Mouse (Mus musculus) hindbrain, embryonic 10.5 days (tissue): ENCODE measurements at regions not wholly inside any gene's neighbourhood (a gene's known extent, or its start where the extent isn't known, plus 50 kb on each side); places are given as distances from the start of the nearest gene placed in this dataset.

Experiments used
- DNase-seq: peaks from one replicate; pipeline ENCODE4 v3.0.0-alpha.2; 2017; ENCODE audit warnings: low spot score
- H3K27ac ChIP-seq: fragments of 300-500 bp; sonication (generic); 2 replicates; pipeline ENCODE4 v1.5.1; 2016; ENCODE audit warnings: mild to moderate bottlenecking, moderate library complexity
- H3K27me3 ChIP-seq: fragments of 300-500 bp; sonication (generic); 2 replicates; pipeline ENCODE4 v1.6.1; 2016; ENCODE audit warnings: mild to moderate bottlenecking; ENCODE audit not compliant: poor library complexity, insufficient read depth, severe bottlenecking
- H3K36me3 ChIP-seq: fragments of 300-500 bp; sonication (generic); 2 replicates; pipeline ENCODE4 v1.6.1; 2016; ENCODE audit warnings: mild to moderate bottlenecking, moderate library complexity
- H3K4me1 ChIP-seq: fragments of 300-500 bp; sonication (generic); replicated peaks from 2 replicates; pipeline ENCODE4 v1.6.1; 2016; ENCODE audit warnings: mild to moderate bottlenecking
- H3K4me3 ChIP-seq: fragments of 300-500 bp; sonication (generic); 2 replicates; pipeline ENCODE4 v1.5.1; 2016; ENCODE audit warnings: mild to moderate bottlenecking, moderate library complexity
- H3K9me3 ChIP-seq: fragments of 300-500 bp; sonication (generic); 2 replicates; pipeline ENCODE4 v1.6.1; 2016; ENCODE audit warnings: mild to moderate bottlenecking, moderate library complexity
- WGBS: fragments of 180-500 bp; shearing (Covaris S2); methylation state at CpG from one replicate; pipeline ENCODE4 v1.1.7; 2016; 5-methylcytosine and 5-hydroxymethylcytosine counted together

DNA sequence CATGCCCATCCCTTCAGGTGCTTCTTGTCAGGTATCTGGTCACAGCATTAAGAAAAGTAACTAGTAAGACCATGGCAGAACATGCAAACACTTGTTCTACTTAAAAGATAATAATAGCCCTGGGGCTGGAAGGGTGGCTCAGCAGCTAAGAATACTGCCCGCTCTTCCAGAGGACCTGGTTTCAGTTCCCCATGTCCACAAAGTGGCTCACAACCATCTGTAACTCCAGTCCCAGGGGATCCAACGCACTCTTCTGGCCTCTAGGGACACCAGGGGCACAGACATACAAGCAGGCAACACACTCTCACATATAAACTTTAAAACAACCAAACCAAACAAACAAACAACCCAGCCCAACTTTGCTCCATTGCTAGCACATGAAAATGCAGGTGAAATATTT, 55.2 kb upstream of the Ppp2r5a start:
- H3K4me3 ChIP-seq, result no peak overlapping the region
- no peaks in the 10 kb centered on the region for H3K36me3 ChIP-seq
- H3K27me3 ChIP-seq, result no peaks in the 10 kb centered on the region
- H3K9me3 ChIP-seq, result no peaks in the 10 kb centered on the region
- no peak for DNase-seq
- WGBS, result 81% methylated on average over 2 of the region's 2 CpGs
- H3K4me1 ChIP-seq, result peaks cover 19% of the 10 kb centered on the region
- no peak overlapping the region for H3K27ac ChIP-seq

DNA sequence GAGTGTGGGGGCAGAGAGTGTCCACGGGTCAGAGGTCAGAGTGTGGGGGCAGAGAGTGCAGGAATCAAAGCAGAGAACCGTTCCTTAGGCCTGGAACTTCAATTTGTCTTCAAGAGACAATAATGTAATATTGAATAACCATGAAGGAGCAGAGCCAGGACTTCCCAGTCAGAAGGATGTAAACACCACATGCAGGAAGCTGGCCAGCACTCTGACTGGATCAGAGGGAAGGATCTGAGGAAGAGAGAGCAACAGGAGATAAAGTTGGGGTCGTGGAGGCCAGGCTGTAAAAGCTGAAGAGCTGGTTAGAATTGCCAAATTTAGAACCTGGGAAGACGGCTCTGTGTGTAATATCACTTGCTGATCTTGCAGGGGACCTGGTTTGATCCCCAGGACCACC, 54.0 kb upstream of the Ppp2r5a start:
- H3K27me3 ChIP-seq, result no peaks in the 10 kb centered on the region
- DNase-seq, result no peak
- 76% methylated on average over 4 of the region's 4 CpGs for WGBS
- no peak overlapping the region for H3K27ac ChIP-seq
- no peaks in the 10 kb centered on the region for H3K36me3 ChIP-seq
- peaks cover 11% of the 10 kb centered on the region for H3K4me1 ChIP-seq
- no peaks in the 10 kb centered on the region for H3K9me3 ChIP-seq
- no peak overlapping the region for H3K4me3 ChIP-seq

DNA sequence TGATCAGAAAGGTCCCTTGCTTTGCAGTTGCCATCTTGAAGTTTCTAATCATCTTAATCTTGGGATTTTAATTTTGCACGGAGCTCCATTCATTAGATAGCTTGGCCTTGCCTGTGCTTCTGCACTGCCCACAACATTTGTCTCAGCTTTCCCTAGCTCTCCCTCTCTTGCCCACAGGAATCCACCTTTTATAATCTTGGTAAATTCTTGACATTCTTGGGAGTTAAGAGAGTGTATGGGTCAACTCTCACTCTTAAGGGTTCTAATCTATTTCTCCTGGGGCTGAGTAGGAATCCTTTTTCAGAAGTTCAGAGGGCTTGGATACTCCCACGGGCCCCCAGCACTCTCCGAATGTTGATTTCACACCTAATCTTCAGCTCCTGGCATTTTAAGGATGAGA, 51.5 kb upstream of the Ppp2r5a start:
- no peaks in the 10 kb centered on the region for H3K27me3 ChIP-seq
- WGBS, result 60% methylated on average over 3 of the region's 3 CpGs
- no peaks in the 10 kb centered on the region for H3K9me3 ChIP-seq
- H3K4me1 ChIP-seq, result peaks cover 4% of the 10 kb centered on the region; the same call in 1 of the 2 replicates
- H3K27ac ChIP-seq, result no peak overlapping the region
- no peaks in the 10 kb centered on the region for H3K36me3 ChIP-seq
- DNase-seq, result no peak
- H3K4me3 ChIP-seq, result no peak overlapping the region

DNA sequence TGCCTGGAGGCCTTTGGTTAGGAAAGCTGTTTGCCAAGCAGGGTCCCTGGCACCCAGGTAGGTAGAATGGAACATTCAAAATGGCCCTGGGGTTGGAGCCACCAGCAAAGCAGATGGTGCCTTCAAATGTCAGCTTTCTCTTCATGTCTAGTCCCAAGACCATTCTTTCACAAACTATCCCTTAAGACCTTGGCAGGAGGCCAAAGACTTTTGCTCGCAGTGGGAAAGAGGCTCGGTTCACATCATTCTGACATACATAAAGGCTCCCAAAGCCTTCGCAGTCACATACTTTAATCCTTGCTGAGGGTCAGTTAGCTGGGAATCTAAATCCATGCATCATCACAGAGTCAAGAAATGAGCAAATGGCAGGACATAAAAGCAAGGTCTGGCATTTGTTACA, 50.5 kb upstream of the Ppp2r5a start:
- WGBS, result 83% methylated on average over 3 of the region's 3 CpGs
- Histone ChIP-seq H3K4me3 (no peak overlapping the region), H3K27me3 (no peaks in the 10 kb centered on the region), H3K4me1 (peaks cover 4% of the 10 kb centered on the region; the same call in 1 of the 2 replicates), H3K27ac (no peak overlapping the region), H3K9me3 (no peaks in the 10 kb centered on the region), H3K36me3 (no peaks in the 10 kb centered on the region)
- DNase-seq, result no peak
